Mouse (Mus musculus): ENCODE results near the gene Med7.

Med7 gene

DNA sequence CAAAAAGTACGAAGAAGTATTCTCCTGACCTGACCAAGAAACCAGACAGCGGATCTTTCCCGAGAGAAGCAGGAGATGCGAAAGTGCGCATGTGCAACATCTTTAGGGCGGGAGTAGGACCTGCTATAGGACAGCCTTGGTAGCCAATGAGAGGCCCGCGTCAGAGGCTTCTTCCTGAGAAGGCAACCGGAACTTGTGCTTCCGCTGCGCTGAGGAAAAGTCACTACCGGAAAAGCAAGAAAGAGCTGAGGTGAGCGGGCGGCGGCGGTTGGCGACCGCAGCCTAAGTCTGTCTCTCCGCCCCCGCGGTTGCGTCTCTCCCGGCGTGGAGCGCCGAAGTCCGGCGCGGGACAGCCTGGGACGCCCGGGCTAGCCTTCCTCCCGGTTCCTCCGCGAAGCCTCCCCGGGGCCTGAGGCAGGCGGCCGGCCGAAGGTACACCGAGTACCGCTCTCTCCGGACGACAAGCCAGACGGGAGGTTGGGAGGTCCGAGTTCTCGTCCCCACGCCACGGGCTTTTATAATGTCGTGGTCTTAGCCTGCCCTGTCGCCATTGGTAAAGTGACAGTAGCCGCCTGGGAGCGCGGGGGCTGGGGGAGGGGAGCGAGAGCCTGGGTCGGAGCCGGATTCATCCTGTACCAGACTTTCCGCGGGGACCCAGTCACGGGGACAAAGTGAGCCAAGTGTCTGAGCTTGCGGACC lies at the start of gene Med7:
TSS of gene Med7 (plus strand) at position 166 of the 699 bp plus-strand sequence.
- Histone ChIP-seq H3K36me3 (ENCODE audit: control insufficient read depth, insufficient read depth, low read length, poor library complexity, severe bottlenecking) (peaks cover 6% of the 10 kb centered on the region; the same call in 1 of the 2 replicates), H3K27me3 (ENCODE audit: control insufficient read depth, insufficient read depth, low read length, poor library complexity, severe bottlenecking) (no peaks in the 10 kb centered on the region)
- DNase-seq (ENCODE audit: low read depth, low spot score) = peak; percentile 96

DNA sequence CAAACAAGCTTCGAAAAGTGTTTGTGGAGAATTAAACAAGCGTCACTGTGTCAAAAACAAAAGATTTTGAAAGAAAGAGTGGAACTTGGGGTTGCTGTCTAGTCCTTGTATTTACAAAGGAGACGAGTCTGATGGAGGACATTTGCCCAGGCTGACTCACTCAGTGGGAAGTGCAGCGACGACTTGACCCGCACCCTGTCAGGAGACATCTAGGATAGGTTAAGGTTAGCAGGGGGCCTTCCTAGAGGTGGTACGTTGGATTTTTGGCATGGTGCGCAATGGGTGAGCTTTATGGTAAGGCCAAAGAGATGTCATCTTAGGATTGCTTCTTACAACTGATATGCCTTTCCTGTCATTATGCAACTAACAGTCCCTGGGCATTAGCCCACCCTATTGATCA lies 49.7 kb upstream of the Med7 start:
- Histone ChIP-seq H3K27me3 (ENCODE audit: control insufficient read depth, insufficient read depth, low read length, poor library complexity, severe bottlenecking) (no peaks in the 10 kb centered on the region), H3K36me3 (ENCODE audit: control insufficient read depth, insufficient read depth, low read length, poor library complexity, severe bottlenecking) (no peaks in the 10 kb centered on the region)
- DNase-seq (ENCODE audit: low read depth, low spot score) = no peak

DNA sequence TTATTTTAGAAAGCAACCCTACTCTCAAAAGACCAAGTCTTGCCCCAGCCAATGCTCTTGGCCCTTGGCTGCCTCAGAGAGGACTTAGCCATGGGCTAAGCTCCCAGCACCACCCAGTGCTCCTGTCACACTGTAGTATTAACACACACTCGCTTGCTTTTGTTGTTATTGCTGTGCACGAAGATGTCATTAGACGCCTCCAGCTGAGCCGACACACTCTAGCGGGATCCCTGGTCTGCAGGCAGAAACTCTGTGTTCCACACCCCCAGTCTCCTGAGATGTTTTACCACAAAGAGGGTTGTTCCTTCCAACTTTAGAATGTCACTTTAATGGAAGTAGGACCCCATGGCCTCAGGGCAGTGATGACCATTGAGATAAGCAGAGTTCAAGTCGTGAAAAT lies 48.3 kb upstream of the Med7 start:
- Histone ChIP-seq H3K36me3 (ENCODE audit: control insufficient read depth, insufficient read depth, low read length, poor library complexity, severe bottlenecking) (no peaks in the 10 kb centered on the region), H3K27me3 (ENCODE audit: control insufficient read depth, insufficient read depth, low read length, poor library complexity, severe bottlenecking) (no peaks in the 10 kb centered on the region)
- DNase-seq (ENCODE audit: low read depth, low spot score) = no peak

DNA sequence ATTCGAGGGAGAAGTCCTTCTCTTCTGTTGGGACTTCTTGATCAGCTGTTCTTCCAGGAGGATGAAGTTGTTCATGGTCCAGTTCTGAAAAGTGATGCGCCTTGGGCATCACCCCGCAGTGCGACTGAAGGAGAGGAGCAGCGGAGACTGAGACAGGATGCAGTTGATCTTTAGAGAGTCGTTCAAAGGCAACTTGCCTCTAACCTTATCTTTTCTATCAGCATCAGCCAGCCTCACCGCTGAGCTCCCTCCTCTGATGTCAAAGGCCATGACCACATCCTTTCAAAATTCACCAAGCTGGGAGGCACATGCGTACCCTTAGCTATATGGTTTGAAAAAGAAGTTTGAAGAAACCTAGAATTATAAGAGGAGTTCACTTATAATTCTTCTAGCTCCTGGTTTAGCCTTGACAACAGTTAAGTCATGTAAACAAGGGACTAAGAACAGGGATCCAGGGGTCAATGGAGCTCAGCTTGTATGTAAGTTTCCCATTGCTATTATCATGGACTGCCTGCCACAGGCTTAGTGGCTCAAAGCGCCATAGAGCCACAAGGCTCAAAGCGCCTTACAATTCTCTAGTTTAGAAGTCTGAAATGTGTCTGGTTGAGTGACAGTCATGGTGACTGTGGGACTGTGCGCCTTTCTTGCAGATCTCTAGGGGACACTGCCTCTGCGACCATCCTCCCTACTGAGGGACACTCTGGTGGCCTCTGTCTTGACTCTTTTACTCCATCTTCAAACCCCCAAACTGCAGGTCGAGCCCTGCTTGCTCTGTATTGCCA lies 47.2 kb upstream of the Med7 start, which contains the start of gene Itk:
TSS of gene Itk (minus strand) at position 180 of the 782 bp plus-strand sequence.
- Histone ChIP-seq H3K27me3 (ENCODE audit: control insufficient read depth, insufficient read depth, low read length, poor library complexity, severe bottlenecking) (no peaks in the 10 kb centered on the region), H3K36me3 (ENCODE audit: control insufficient read depth, insufficient read depth, low read length, poor library complexity, severe bottlenecking) (no peaks in the 10 kb centered on the region)
- DNase-seq (ENCODE audit: low read depth, low spot score) = no peak

DNA sequence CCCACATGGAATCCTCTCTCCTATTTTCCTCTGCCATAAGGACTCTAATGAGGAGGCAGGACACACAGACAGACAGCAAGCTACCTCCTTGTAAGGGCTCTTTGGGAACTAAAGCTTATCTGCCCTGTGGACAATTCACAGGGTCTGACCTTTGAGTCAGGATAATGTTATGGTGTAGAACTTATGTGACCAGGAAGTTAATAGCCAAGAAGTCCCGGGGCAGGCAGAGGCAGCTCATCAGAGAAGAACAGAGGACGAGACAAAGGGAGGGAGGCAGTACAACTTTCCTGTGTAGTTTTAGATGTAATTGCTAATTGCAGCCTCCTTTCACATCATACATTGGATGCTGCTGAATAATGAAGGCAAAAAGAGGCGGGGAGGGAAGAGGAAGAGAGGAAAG lies 46.1 kb upstream of the Med7 start:
- no peak for DNase-seq (ENCODE audit: low read depth, low spot score)
- no peaks in the 10 kb centered on the region for H3K36me3 ChIP-seq (ENCODE audit: control insufficient read depth, insufficient read depth, low read length, poor library complexity, severe bottlenecking)
- H3K27me3 ChIP-seq (ENCODE audit: control insufficient read depth, insufficient read depth, low read length, poor library complexity, severe bottlenecking) = no peaks in the 10 kb centered on the region

DNA sequence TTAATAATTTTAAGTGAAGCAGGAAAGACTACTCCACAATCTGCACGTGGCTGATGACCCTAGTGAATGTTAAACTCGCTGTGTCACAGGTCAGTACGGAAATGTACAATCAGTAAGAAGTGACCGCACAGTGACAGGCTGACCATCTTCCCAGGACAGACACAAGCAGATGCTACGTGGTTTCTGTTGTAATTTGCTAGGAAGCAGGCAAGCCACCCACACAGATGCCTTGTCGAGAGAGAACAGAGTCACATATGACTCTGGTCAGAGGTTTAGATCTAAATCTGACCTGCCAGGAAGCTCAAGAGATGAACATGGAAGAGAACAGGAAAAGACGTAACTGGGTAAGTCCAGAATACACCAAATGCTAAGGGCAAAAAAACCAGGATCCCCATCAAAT lies 43.8 kb upstream of the Med7 start:
- no peak for DNase-seq (ENCODE audit: low read depth, low spot score)
- Histone ChIP-seq H3K27me3 (ENCODE audit: control insufficient read depth, insufficient read depth, low read length, poor library complexity, severe bottlenecking) (no peaks in the 10 kb centered on the region), H3K36me3 (ENCODE audit: control insufficient read depth, insufficient read depth, low read length, poor library complexity, severe bottlenecking) (no peaks in the 10 kb centered on the region)

DNA sequence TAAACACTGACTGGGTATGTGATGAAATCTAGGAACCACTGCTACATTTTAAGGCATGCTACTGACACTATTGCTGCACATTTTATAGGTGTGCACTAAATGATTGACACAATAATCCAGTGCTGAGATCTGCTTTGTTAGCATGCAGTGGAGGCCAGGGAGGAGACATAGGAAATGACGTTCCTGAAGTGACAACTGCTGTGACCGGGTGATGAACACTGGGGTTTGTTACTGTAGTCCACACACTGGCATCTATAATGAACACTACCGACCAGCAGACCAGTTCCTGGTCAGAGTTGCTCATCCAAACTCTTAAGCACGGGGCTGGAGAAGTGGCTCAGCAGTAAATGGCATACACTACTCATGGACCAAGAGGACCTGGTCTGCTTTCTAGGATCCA lies 43.3 kb upstream of the Med7 start:
- Histone ChIP-seq H3K27me3 (ENCODE audit: control insufficient read depth, insufficient read depth, low read length, poor library complexity, severe bottlenecking) (no peaks in the 10 kb centered on the region), H3K36me3 (ENCODE audit: control insufficient read depth, insufficient read depth, low read length, poor library complexity, severe bottlenecking) (no peaks in the 10 kb centered on the region)
- no peak for DNase-seq (ENCODE audit: low read depth, low spot score)

DNA sequence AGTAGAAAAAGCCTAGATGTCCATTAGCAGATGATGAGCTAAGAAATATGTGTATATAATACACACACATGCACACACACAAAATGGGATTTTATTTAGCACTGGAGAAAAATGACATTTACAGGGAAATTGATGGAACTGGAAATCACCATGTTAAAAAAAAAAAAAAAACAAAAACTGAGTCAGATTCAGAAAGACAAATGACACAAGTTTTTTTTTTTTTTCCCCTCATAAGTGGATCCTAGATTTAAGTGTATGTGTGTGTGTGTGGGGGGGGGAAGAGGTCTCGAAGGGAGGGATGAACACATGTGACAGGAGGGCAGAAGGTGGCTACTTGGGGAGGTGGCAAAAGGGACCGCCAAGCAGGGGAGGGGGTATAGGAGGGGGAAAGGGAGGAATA lies 41.6 kb upstream of the Med7 start:
- H3K36me3 ChIP-seq (ENCODE audit: control insufficient read depth, insufficient read depth, low read length, poor library complexity, severe bottlenecking) = no peaks in the 10 kb centered on the region
- DNase-seq (ENCODE audit: low read depth, low spot score) = no peak
- no peaks in the 10 kb centered on the region for H3K27me3 ChIP-seq (ENCODE audit: control insufficient read depth, insufficient read depth, low read length, poor library complexity, severe bottlenecking)

DNA sequence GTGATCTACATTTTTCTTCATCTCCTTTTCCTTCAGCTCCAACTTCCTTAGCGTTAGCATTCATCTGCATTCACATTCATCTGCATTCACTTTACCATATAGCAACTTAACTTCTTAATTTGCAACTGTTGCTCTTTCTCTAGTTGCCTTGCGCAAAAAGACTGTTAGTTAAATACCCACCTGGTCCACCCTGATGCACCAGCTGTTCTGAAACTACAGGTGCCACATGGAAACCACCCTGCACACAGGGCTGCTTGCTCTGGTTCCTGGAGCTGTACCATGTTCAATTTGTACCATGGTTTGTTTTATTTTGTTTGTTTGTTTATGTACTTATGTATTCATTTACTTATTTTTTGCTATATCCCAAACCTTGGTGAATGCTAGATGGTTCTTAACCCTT lies 41.0 kb upstream of the Med7 start:
- DNase-seq (ENCODE audit: low read depth, low spot score) = no peak

DNA sequence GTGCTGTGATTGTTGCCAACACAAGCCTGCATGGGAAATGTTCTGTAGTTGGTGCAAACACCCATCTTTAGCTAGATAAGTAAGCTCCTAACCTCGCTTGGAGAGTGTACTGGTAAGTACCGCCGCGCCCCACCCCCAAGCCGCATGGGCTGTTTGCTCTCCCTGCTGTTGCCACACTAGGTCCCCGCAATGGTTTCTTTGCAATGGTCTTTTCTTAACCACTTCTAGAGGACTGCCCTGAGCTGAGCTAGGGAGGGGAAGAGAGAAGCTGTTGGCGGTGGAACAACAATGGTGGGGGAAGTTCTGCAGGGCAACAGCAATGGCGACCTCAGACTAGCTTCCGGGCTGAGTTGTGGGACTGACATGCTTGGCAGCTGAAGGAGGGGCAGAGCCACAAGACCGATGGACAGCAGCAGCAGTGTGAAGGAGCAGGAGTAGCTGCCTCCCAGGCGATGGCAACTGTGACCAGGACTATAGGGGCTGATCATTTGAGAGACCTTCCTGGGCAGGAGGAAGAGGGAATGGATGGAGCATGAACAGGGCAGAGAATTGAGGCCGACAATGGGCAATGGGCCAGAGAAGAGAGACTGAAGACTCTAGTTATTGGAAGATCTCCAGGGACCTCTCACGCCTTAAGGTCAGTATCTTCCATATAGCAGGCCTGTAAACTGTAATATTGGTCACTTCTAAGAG lies 40.4 kb upstream of the Med7 start, which contains the start of gene Fam71b:
TSS of gene Fam71b (plus strand) at position 393 of the 693 bp plus-strand sequence.
- peak; percentile 13 for DNase-seq (ENCODE audit: low read depth, low spot score)
- H3K36me3 ChIP-seq (ENCODE audit: control insufficient read depth, insufficient read depth, low read length, poor library complexity, severe bottlenecking) = no peaks in the 10 kb centered on the region
- no peaks in the 10 kb centered on the region for H3K27me3 ChIP-seq (ENCODE audit: control insufficient read depth, insufficient read depth, low read length, poor library complexity, severe bottlenecking)

More for the DNA sequence above, 41.0 kb upstream of the Med7 start:
- Histone ChIP-seq H3K27me3 (ENCODE audit: control insufficient read depth, insufficient read depth, low read length, poor library complexity, severe bottlenecking) (no peaks in the 10 kb centered on the region), H3K36me3 (ENCODE audit: control insufficient read depth, insufficient read depth, low read length, poor library complexity, severe bottlenecking) (no peaks in the 10 kb centered on the region)

DNA sequence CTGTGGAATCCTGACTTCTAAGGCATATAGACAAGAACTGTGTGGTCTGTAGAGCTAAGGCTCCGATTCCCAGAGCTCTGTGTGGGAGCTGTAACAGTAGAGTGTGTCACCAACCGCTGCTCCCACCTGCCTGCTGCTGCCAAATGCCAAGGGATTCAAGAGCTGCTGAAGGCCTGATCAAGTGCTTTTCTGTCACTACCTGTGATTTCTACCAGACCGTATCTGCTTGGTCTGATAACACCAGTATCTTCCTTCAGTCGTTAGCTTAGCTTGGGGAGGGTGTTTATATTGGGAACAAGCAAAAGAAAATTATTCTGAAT lies 39.9 kb upstream of the Med7 start:
- no peak for DNase-seq (ENCODE audit: low read depth, low spot score)
- Histone ChIP-seq H3K27me3 (ENCODE audit: control insufficient read depth, insufficient read depth, low read length, poor library complexity, severe bottlenecking) (no peaks in the 10 kb centered on the region), H3K36me3 (ENCODE audit: control insufficient read depth, insufficient read depth, low read length, poor library complexity, severe bottlenecking) (no peaks in the 10 kb centered on the region)

DNA sequence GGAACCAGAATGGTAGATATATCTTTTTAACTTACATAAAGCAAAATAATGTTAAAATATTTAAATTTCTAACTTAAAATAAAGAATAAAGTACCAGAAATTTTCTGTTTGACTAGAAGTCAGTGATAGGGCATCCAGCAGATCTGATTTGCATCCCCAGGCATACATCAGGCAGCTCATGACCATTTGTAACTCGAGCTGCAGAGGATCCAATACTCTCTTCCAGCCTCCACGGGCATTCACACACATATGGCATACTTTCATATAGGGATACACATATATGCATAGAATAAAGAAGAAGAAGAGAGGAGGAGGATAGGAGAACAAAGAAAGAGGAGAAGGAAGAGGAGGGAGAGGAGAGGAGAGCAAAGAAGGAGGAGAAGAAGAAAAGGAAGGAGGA lies 38.8 kb upstream of the Med7 start:
- DNase-seq (ENCODE audit: low read depth, low spot score) = no peak
- H3K36me3 ChIP-seq (ENCODE audit: control insufficient read depth, insufficient read depth, low read length, poor library complexity, severe bottlenecking) = no peaks in the 10 kb centered on the region
- H3K27me3 ChIP-seq (ENCODE audit: control insufficient read depth, insufficient read depth, low read length, poor library complexity, severe bottlenecking) = no peaks in the 10 kb centered on the region

DNA sequence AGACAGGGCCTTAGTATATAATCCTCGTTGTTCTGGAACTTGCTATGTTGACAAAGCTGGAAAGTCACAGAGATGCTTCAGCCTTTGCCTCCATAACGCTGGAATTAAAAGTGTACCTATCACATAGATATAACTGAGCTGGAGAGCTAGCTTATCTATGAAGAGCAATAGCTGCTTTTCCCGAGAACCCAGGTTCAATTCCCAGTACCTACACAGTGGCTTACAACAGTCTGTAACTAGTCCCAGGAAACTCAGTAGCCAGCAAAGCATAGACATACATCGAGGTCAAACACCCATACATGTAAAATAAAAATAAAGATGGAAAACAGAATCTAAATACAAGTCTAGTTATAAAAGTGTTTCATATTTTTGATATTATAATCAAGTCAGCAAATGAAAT lies 38.3 kb upstream of the Med7 start:
- no peak for DNase-seq (ENCODE audit: low read depth, low spot score)

DNA sequence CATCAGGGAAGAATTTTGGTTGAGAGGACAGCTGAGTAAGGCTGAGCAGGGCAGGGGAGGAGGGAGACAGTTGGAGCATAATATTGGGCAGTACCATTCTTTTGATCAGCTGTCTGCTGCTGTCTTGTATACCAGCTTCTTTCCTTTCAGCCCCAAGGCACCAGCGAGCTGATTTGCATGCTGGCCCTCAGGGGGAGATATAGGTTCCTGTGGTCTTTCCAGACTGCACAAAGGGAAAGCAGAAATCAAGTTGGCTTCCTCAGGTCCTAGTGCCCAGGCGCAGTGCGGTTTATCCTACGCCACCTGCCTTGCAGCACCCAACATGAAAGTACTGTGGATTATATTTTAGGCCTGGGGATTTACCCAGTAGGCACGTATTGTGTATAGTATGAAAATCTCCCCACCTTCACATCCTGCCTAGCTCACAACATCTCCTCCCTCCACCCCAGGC lies 37.8 kb upstream of the Med7 start:
- H3K27me3 ChIP-seq (ENCODE audit: control insufficient read depth, insufficient read depth, low read length, poor library complexity, severe bottlenecking) = no peaks in the 10 kb centered on the region
- H3K36me3 ChIP-seq (ENCODE audit: control insufficient read depth, insufficient read depth, low read length, poor library complexity, severe bottlenecking) = no peaks in the 10 kb centered on the region
- DNase-seq (ENCODE audit: low read depth, low spot score) = peak; percentile 88

More for the DNA sequence above, 38.3 kb upstream of the Med7 start:
- Histone ChIP-seq H3K27me3 (ENCODE audit: control insufficient read depth, insufficient read depth, low read length, poor library complexity, severe bottlenecking) (no peaks in the 10 kb centered on the region), H3K36me3 (ENCODE audit: control insufficient read depth, insufficient read depth, low read length, poor library complexity, severe bottlenecking) (no peaks in the 10 kb centered on the region)

DNA sequence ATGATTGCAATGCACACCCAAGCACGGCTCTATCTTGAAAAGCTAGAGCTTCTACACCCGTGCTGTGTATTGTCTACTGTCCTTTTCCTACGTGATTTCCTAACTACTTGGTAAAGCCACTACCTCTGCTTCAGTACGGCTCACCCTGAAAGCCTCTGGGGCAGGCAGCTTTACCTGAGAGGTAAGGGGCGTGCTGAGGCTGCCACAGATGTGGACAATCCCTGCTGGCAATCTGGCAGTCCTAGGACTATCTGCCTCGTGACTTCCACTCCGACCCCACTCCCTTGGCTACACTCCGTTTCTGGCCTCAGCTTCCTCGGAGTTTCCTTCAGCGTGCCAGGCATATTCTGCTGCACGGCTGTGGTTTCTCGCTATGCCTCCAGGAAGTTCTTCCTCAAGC lies 35.2 kb upstream of the Med7 start:
- Histone ChIP-seq H3K27me3 (ENCODE audit: control insufficient read depth, insufficient read depth, low read length, poor library complexity, severe bottlenecking) (no peaks in the 10 kb centered on the region), H3K36me3 (ENCODE audit: control insufficient read depth, insufficient read depth, low read length, poor library complexity, severe bottlenecking) (no peaks in the 10 kb centered on the region)

More for the DNA sequence above, 35.2 kb upstream of the Med7 start:
- no peak for DNase-seq (ENCODE audit: low read depth, low spot score)

All from splenic B cell, adult 2 months (primary cell).